Mouse (Mus musculus): ENCODE results near the gene Cst7.

Cst7 gene

GRCm38 (mm10) chr2:150627140-150627539 lies 56.9 kb downstream of the Cst7 start:
- no peak for DNase-seq (ENCODE audit: low spot score)
